Mouse (Mus musculus) hindbrain, embryonic 12.5 days (tissue): ENCODE results near the gene Wrap53. TPM values are rescaled to one million over a fixed set of nuclear protein-coding genes. Genes with fewer than 3 reads are reported as not detected.

Experiments used
- ATAC-seq: fragments of 200-750 bp; cut with Nextera tagmentation; 2 replicates; pipeline ENCODE4 v1.8.0; 2017; ENCODE audit warnings: moderate TSS enrichment; ENCODE audit not compliant: low FRiP score
- H3K27ac ChIP-seq: fragments of 300-500 bp; sonication (generic); 2 replicates; pipeline ENCODE4 v1.5.1; 2016; ENCODE audit warnings: mild to moderate bottlenecking
- H3K27me3 ChIP-seq: fragments of 300-500 bp; sonication (generic); 2 replicates; pipeline ENCODE4 v1.6.1; 2016; ENCODE audit warnings: mild to moderate bottlenecking
- H3K36me3 ChIP-seq: fragments of 300-500 bp; sonication (generic); 2 replicates; pipeline ENCODE4 v1.6.1; 2016; ENCODE audit warnings: mild to moderate bottlenecking
- H3K4me1 ChIP-seq: fragments of 300-500 bp; sonication (generic); 2 replicates; pipeline ENCODE4 v1.6.1; 2016
- H3K4me2 ChIP-seq: fragments of 300-500 bp; sonication (generic); replicated peaks from 2 replicates; pipeline ENCODE4 v1.6.1; 2016; ENCODE audit warnings: mild to moderate bottlenecking
- H3K4me3 ChIP-seq: fragments of 300-500 bp; sonication (generic); 2 replicates; pipeline ENCODE4 v1.5.1; 2016; ENCODE audit warnings: mild to moderate bottlenecking
- H3K9ac ChIP-seq: fragments of 300-500 bp; sonication (generic); 2 replicates; pipeline ENCODE4 v1.6.1; 2016; ENCODE audit warnings: mild to moderate bottlenecking, moderate library complexity
- H3K9me3 ChIP-seq: fragments of 300-500 bp; sonication (generic); replicated peaks from 2 replicates; pipeline ENCODE4 v1.6.1; 2016; ENCODE audit warnings: mild to moderate bottlenecking
- WGBS: fragments of 180-500 bp; shearing (Covaris S2); methylation state at CpG from one replicate; pipeline ENCODE4 v1.1.7; 2016; 5-methylcytosine and 5-hydroxymethylcytosine counted together
- polyA plus RNA-seq: library from polyadenylated mRNA; unstranded; fragments of >200 nt; fragmentation: Nextera tagmentation; extraction: Ambion mirVana; gene quantifications from 2 replicates; pipeline ENCODE4 v1.2.1, GENCODE M21; 2016

The Wrap53 gene
- polyA plus RNA-seq, 1 experiment from 2014 or later: 29.9 TPM

DNA sequence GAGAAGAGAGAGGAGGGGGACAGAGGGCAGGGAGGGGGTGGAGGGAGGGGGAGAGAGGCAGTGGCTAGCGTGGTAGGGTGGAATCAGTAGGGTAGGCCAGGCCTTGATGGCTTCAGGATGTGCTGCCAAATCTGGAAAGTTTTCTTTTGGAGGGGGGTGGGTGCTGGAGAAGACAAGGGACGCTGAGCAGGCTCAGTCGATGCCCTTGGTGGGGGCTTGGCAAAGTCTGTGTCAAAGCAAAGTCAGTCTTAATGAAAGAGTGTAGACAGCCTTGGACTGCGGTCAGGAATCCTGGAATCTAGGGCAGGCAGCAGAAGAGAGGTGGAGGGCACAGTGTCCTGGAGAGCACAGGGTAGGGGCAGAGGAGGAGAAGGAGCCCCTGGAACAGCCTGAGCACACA, 30.8 kb upstream of the Wrap53 start:
- H3K4me2 ChIP-seq: no peak overlapping the region
- no peak for ATAC-seq
- peaks cover 2% of the 10 kb centered on the region; the same call in 1 of the 2 replicates for H3K27me3 ChIP-seq
- H3K27ac ChIP-seq: no peak overlapping the region
- peaks cover 8% of the 10 kb centered on the region for H3K4me1 ChIP-seq
- 63% methylated on average over 4 of the region's 4 CpGs for WGBS
- H3K4me3 ChIP-seq: no peak overlapping the region
- no peaks in the 10 kb centered on the region for H3K36me3 ChIP-seq
- no peaks in the 10 kb centered on the region for H3K9me3 ChIP-seq
- no peak overlapping the region for H3K9ac ChIP-seq

DNA sequence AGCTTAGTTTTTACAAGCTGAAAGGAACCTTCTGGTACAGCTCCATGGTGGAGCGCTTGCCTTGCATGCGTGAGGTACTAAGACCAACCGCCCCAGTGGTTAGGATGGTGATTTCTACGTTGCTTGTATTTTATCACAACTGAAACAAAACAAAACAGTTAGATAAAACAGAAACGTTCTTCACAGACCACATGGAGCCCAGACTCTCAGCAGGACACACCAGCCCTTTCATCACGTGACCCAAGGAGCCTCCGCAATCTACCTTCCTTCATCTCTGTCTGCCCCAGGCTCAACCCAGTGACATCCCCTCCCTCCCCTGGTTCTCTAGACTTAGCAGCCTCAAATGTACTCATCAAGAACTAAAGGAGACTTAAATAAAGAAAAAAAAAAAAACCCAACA, 29.4 kb upstream of the Wrap53 start:
- no peak for ATAC-seq
- Histone ChIP-seq H3K4me1 (peaks cover 14% of the 10 kb centered on the region), H3K27ac (no peak overlapping the region), H3K9me3 (no peaks in the 10 kb centered on the region), H3K4me2 (no peak overlapping the region), H3K27me3 (peaks cover 2% of the 10 kb centered on the region; the same call in 1 of the 2 replicates), H3K4me3 (no peak overlapping the region), H3K9ac (no peak overlapping the region), H3K36me3 (no peaks in the 10 kb centered on the region)
- 55% methylated on average over 7 of the region's 7 CpGs for WGBS

DNA sequence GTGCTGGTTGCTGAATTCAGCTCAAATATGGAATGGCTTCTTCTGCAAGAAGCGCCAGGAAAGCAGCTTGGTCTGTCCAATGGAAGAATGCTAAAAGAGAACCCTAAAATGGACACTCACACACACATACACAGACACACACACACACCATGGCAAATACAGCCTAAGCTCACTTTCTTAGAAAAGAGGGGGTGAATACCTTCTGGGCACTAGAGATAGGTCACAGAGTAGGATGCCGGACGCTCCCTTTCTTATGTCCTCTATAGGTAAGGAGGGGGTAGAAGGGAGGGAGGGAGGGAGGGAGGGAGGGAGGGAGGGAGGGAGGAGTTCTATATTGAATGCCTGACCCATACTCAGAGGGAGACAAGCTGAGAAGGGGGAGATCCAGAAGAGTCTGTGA, 28.5 kb upstream of the Wrap53 start:
- no peaks in the 10 kb centered on the region for H3K36me3 ChIP-seq
- H3K27me3 ChIP-seq: peaks cover 2% of the 10 kb centered on the region; the same call in 1 of the 2 replicates
- WGBS: 78% methylated on average over 3 of the region's 3 CpGs
- no peak overlapping the region for H3K4me3 ChIP-seq
- no peak overlapping the region for H3K4me2 ChIP-seq
- H3K9ac ChIP-seq: no peak overlapping the region
- no peak for ATAC-seq
- peaks cover 17% of the 10 kb centered on the region for H3K4me1 ChIP-seq
- H3K27ac ChIP-seq: no peak overlapping the region
- no peaks in the 10 kb centered on the region for H3K9me3 ChIP-seq

DNA sequence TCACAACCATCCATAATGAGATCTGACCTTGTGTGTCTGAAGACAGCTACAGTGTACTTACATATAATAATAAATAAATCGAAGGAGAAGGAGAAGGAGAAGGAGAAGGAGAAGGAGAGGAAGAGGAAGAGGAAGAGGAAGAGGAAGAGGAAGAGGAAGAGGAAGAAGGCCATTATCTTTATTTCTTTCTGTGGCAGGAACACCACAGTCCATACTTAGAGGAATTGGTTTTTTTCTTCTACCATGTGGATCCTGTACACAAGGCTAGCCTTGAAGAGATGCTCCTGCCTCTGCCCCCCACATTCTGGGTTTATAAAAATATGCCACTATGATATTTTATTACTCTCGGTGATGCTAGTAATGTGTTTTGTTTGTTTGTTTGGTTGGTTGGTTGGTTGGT, 26.8 kb upstream of the Wrap53 start:
- H3K4me3 ChIP-seq: no peak overlapping the region
- peaks cover 17% of the 10 kb centered on the region; the same call in 1 of the 2 replicates for H3K4me1 ChIP-seq
- H3K27ac ChIP-seq: no peak overlapping the region
- H3K27me3 ChIP-seq: peaks cover 5% of the 10 kb centered on the region; the same call in 1 of the 2 replicates
- no peaks in the 10 kb centered on the region for H3K9me3 ChIP-seq
- WGBS: 93% methylated on average over 2 of the region's 2 CpGs
- H3K4me2 ChIP-seq: no peak overlapping the region
- no peaks in the 10 kb centered on the region for H3K36me3 ChIP-seq
- ATAC-seq: no peak
- no peak overlapping the region for H3K9ac ChIP-seq

DNA sequence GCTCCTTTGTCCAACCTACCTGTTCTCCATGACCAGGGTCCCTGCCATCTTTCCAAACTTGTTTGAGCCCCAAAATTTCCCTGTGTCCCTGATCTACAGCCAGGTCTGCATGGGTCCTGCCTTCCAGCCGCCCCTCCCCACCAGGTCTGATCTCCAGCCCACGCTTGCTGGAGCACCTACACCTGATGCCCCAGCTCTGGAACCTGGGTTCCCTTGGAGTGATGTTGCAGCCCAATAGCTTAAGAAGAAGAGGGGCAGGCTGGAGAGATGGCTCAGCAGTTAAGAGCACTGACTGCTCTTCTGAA, 26.4 kb upstream of the Wrap53 start:
- Histone ChIP-seq H3K9me3 (no peaks in the 10 kb centered on the region), H3K36me3 (no peaks in the 10 kb centered on the region), H3K27ac (0 out of 2 replicates have a peak overlapping the region, but pooled peaks have one; percentile 23), H3K4me2 (peak overlapping the region; percentile 100), H3K4me1 (peaks cover 17% of the 10 kb centered on the region; the same call in 1 of the 2 replicates), H3K9ac (peak overlapping the region; percentile 15), H3K4me3 (peak overlapping the region; percentile 63), H3K27me3 (peaks cover 5% of the 10 kb centered on the region; the same call in 1 of the 2 replicates)
- ATAC-seq: no peak
- WGBS: 61% methylated on average over 2 of the region's 2 CpGs

DNA sequence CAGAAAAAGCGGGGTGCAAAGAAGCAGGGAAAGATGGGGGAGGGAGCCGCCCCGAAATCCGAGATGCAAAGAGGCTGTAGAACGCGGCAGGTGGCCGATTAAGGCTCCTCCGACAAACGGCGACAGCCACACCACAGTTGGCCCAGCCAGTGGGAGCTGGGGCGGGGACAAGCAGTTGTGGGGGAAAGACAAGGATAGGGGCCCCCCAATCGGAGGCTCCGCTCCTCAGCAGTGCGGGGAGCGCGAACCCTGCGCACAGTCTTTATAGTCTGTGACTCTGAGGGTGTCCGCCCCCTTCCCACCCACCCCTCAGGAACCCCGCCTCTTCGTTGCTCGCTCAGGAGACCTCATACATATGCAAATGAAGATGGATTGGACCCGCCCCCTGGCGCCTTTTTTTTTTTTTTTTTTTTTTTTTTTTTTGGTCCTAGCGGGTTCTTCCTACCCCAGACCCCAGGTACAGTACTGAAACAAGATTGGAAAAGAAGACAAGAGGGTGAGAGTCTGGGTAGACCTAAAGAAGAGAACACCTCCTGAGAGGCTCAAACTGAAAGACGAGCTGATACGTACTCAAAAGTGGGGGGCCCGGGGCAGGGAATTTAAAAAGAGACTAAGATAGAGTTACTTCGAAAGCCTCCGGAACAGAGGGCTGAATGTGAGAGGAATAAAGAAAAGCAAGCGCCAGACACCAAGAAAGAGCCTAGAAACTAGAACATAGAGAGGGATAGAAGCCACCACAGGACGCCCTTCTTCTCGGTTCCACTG, 25.9 kb upstream of the Wrap53 start, which contains the start of gene Atp1b2:
Gene Atp1b2, minus strand, starts transcription at position 217 of the 765 bp plus-strand sequence.
- Histone ChIP-seq H3K4me1 (peaks cover 19% of the 10 kb centered on the region), H3K9ac (peak within 1 kb of the TSS; percentile 81), H3K27ac (peak within 1 kb of the TSS; percentile 23; the same call in 1 of the 2 replicates), H3K27me3 (peaks cover 5% of the 10 kb centered on the region; the same call in 1 of the 2 replicates), H3K4me3 (peak within 1 kb of the TSS; percentile 63), H3K36me3 (no peaks in the 10 kb centered on the region), H3K9me3 (no peaks in the 10 kb centered on the region), H3K4me2 (peak within 1 kb of the TSS; percentile 100)
- 3% methylated on average over 32 of the region's 32 CpGs for WGBS
- peak; percentile 81 for ATAC-seq

DNA sequence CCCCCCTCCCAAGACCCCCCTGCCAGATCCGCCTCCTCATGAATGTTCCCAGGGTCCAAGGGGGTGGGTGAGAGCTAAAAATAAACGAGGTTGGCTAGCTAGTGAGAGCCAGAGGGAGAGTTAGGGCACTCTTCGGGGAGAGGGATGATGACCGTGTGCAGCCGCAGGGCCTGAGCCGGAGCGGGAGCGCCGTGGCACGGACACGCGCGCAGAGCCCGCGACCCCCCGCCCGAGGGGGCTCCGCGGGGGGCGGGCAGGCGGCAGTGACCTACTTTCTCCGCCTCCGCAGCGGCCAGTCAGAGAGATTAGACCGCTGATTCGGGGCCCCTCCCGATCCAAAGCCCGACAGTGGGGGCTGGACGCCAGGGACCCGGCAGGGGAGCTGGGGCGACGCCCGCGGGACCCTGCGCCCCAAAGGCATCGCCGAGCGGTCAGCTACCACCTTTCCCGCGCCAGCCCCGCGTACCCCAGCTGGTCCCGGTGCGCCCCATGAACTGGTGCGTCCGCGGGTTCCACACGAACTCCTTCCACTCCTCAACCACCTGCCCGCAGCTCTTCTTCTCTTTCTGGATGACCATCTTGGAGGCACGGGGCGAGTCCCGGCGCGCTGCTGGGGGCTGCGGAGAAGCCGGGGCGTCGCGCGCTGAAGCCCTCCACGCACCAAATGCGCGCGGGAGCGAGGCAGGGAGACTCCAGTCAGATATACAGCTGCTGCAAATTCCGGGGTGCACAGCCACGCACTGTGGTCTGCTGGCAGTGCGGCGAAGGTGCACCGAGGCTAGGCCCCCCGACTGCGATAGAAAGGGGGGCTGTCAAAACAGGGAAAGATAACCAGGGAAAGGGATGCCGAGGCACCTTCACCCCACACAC, 25.0 kb upstream of the Wrap53 start:
- Histone ChIP-seq H3K4me2 (peak overlapping the region; percentile 100), H3K9me3 (no peaks in the 10 kb centered on the region), H3K27me3 (peaks cover 5% of the 10 kb centered on the region; the same call in 1 of the 2 replicates), H3K4me3 (peak overlapping the region; percentile 63), H3K36me3 (no peaks in the 10 kb centered on the region), H3K4me1 (peaks cover 28% of the 10 kb centered on the region), H3K27ac (peak overlapping the region; percentile 9; the same call in 1 of the 2 replicates), H3K9ac (peak overlapping the region; percentile 81)
- ATAC-seq: peak; percentile 63
- WGBS: under 1% methylated on average over 70 of the region's 73 CpGs

DNA sequence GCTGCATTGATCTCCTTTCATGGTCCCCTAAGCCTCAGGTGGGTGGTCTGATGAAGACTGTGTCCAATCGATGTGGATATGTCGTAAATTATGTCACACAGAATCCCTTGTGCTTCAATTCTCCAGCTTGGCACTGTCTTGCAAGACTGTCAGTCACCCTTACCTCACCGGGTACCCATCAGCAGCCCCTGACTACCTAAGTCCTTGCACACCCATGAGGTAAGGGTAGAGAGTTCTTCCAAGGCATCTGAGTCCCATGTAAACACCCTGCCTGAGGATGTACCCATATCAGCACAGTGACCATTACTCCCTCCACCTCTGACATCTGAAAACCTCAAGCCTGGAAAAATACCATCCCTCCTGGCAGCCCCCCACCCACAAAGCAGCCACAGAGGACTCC, 24.3 kb upstream of the Wrap53 start:
- WGBS: 61% methylated on average over 3 of the region's 3 CpGs
- H3K27ac ChIP-seq: no peak overlapping the region
- H3K36me3 ChIP-seq: no peaks in the 10 kb centered on the region
- H3K9me3 ChIP-seq: no peaks in the 10 kb centered on the region
- peak overlapping the region; percentile 81; the same call in 1 of the 2 replicates for H3K9ac ChIP-seq
- 0 out of 2 replicates have a peak, but pooled peaks have one; percentile 18 for ATAC-seq
- H3K4me3 ChIP-seq: peak overlapping the region; percentile 63
- H3K27me3 ChIP-seq: peaks cover 5% of the 10 kb centered on the region; the same call in 1 of the 2 replicates
- H3K4me2 ChIP-seq: peak overlapping the region; percentile 100
- H3K4me1 ChIP-seq: peaks cover 35% of the 10 kb centered on the region

DNA sequence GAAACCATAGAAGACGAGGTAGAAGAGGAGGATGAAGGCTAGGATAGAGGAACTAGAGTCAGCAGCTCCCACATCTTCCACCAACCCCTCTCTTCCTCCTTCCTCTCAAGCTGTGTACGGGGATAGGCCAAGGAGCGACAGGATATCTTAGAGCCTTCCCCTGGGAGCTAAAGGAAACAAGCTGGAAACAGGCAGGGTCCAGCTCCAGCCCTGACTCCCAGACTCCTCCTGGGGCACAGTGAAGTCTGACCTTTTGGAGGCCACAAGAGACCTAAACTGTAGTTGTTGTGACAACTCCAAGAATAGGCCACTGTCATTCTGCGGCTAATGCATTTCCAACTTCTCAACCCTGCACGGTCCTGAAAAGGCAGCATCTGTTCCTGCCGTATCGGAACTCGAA, 23.5 kb upstream of the Wrap53 start:
- H3K4me2 ChIP-seq: peak overlapping the region; percentile 100; the same call in 1 of the 2 replicates
- H3K9me3 ChIP-seq: no peaks in the 10 kb centered on the region
- no peaks in the 10 kb centered on the region for H3K36me3 ChIP-seq
- H3K27ac ChIP-seq: no peak overlapping the region
- H3K4me3 ChIP-seq: peak overlapping the region; percentile 63; the same call in 1 of the 2 replicates
- no peak overlapping the region for H3K9ac ChIP-seq
- WGBS: 71% methylated on average over 8 of the region's 8 CpGs
- no peak for ATAC-seq
- H3K4me1 ChIP-seq: peaks cover 35% of the 10 kb centered on the region
- peaks cover 5% of the 10 kb centered on the region; the same call in 1 of the 2 replicates for H3K27me3 ChIP-seq

DNA sequence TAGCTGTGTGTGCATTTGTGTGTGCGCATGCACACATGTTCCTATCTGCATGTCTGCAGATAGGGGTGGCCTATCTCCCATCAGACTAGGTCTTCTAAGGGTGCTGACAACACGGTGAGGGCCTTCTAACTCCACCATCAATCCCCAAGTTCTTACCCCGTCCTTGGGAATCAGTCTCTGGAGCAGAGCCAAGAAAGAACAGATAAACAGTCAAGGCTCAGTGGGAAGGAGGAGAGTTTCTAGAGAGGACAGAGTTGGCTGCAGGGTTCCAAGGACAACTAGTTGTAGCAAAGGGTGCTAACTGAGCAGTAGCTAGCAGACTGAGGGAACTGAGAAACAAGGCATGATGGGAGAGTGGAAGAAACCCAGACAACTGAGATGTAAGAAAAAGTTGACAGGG, 21.7 kb upstream of the Wrap53 start:
- H3K9me3 ChIP-seq: no peaks in the 10 kb centered on the region
- WGBS: 89% methylated on average over 3 of the region's 3 CpGs

DNA sequence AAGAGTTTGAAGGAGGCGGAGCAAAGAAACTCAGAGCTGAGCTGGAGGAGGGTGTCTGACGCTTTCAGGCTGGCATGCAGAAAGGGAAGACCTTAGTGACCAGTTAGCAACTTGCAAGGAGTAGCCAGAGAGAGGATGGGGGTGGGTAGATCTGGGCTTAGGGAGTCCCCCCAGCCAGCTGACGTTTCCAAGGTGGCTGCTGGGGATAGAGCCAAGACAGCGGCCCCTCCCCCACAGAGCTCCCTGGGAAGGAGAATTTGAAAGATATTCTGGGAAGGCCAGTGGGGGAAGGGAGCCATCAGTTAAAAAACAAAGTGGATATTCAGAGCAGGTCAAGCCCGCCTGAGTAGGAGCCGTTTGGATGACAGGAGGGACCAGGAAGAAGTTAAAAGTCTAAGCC, 20.0 kb upstream of the Wrap53 start:
- Histone ChIP-seq H3K4me2 (peak overlapping the region; percentile 7), H3K36me3 (no peaks in the 10 kb centered on the region), H3K9ac (0 out of 2 replicates have a peak overlapping the region, but pooled peaks have one; percentile 4), H3K4me3 (no peak overlapping the region), H3K9me3 (no peaks in the 10 kb centered on the region), H3K27ac (peak overlapping the region; percentile 56; the same call in 1 of the 2 replicates), H3K27me3 (0 out of 2 replicates have a peak, but pooled peaks cover 5% of the 10 kb centered on the region), H3K4me1 (peaks cover 31% of the 10 kb centered on the region)
- WGBS: 10% methylated on average over 6 of the region's 6 CpGs
- ATAC-seq: peak; percentile 58; the same call in 1 of the 2 replicates

More for the DNA sequence above, 21.7 kb upstream of the Wrap53 start:
- peaks cover 35% of the 10 kb centered on the region for H3K4me1 ChIP-seq
- H3K4me3 ChIP-seq: no peak overlapping the region
- no peak overlapping the region for H3K4me2 ChIP-seq
- H3K27ac ChIP-seq: no peak overlapping the region
- no peak overlapping the region for H3K9ac ChIP-seq
- no peaks in the 10 kb centered on the region for H3K36me3 ChIP-seq
- ATAC-seq: no peak
- H3K27me3 ChIP-seq: peaks cover 5% of the 10 kb centered on the region; the same call in 1 of the 2 replicates

DNA sequence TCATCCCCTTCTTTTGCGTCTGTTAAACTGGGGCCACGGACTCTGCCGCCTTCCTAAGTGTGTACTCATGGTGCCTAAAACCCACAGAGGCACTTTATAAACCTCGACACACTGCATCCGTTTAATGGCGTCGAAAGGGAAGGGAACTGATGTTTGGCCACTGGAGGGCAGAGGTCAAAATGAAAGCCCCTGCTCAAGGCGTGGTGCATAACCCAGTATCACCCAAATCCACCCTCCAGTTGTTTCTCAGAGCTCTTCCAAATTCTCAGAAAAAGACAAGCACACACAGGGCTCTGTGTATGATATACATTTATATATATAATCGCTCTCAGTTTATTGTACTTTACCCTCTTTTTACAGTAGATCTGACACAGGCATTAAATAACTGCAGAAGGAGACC, 19.4 kb upstream of the Wrap53 start:
- no peak for ATAC-seq
- Histone ChIP-seq H3K9me3 (no peaks in the 10 kb centered on the region), H3K9ac (no peak overlapping the region), H3K4me2 (peak overlapping the region; percentile 7; the same call in 1 of the 2 replicates), H3K36me3 (no peaks in the 10 kb centered on the region), H3K27me3 (0 out of 2 replicates have a peak, but pooled peaks cover 3% of the 10 kb centered on the region), H3K4me3 (no peak overlapping the region), H3K27ac (peak overlapping the region; percentile 56; the same call in 1 of the 2 replicates), H3K4me1 (peaks cover 26% of the 10 kb centered on the region)
- 8% methylated on average over 9 of the region's 9 CpGs for WGBS
